Mouse (Mus musculus) layer of hippocampus, adult 6 months (tissue): ENCODE results near the gene Tmem121b. TPM values are rescaled to one million over a fixed set of nuclear protein-coding genes. Genes with fewer than 3 reads are reported as not detected.

ENCODE experiments used
- long read RNA-seq, 2 experiments: library from polyadenylated mRNA; unstranded; transcript quantifications; one replicate each; pipeline ENCODE4 v2.0.0; 2019 to 2020
- polyA plus RNA-seq: library from polyadenylated mRNA; unstranded; fragments of <200 nt; fragmentation: Nextera tagmentation; gene quantifications from 2 replicates; pipeline ENCODE4 v1.2.3, GENCODE M21; 2021

Tmem121b gene
- polyA plus RNA-seq, result 2.6 and 3.3 TPM in 2 replicates
- long read RNA-seq, experiment 1, full-length matches to known transcripts, result 13 of 13 reads
- long read RNA-seq, experiment 1, partial matches to known transcripts, result 0 of 13 reads
- long read RNA-seq, experiment 1, other reads (novel, unspliced or antisense), result 0 of 13 reads
- long read RNA-seq, experiment 2, full-length matches to known transcripts, result 12 of 12 reads
- long read RNA-seq, experiment 2, partial matches to known transcripts, result 0 of 12 reads
- long read RNA-seq, experiment 2, other reads (novel, unspliced or antisense), result 0 of 12 reads

DNA sequence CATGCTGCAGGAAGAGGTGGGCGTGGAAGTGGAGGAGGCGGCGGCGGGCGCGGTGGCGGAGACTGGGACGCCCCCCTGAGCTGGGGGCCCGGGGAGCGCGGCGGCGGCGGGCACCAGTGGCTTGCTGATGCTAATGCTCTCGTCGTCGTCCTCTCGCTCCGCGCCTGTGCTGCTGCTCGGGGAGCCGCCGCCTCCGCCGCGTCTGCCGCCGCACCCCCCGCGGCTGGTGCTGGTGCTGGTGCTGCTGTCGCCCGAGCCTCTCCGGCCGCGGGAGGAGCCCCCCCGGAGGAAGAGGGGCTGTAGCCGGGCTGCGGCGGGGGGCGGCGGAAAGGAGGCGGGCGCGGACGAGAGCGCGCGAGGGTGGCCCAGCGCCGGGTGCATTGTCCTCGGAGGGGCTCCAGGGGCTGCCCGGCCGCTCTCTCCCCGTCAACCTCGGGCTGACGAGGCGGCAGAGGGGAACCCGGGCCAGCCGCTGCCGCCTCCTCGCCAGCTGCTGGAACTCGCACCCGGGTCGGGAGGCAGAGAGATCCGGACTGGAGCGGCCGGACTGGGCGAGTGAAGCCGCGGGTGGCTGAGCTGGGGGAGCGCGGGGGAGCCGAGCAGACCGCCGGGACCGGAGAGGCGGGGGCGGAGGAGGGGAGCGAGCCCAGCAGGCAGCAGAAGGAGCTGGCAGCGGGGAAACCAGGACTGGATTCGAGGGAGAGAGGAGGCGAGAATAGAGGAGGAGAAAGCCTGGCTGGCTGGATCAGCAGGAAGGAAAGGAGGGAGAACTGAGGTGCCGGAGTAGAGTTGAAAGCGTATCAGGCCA, at the start of gene Tmem121b:
Gene Tmem121b (minus strand): TSS at position 434 of the 808 bp plus-strand sequence.

DNA sequence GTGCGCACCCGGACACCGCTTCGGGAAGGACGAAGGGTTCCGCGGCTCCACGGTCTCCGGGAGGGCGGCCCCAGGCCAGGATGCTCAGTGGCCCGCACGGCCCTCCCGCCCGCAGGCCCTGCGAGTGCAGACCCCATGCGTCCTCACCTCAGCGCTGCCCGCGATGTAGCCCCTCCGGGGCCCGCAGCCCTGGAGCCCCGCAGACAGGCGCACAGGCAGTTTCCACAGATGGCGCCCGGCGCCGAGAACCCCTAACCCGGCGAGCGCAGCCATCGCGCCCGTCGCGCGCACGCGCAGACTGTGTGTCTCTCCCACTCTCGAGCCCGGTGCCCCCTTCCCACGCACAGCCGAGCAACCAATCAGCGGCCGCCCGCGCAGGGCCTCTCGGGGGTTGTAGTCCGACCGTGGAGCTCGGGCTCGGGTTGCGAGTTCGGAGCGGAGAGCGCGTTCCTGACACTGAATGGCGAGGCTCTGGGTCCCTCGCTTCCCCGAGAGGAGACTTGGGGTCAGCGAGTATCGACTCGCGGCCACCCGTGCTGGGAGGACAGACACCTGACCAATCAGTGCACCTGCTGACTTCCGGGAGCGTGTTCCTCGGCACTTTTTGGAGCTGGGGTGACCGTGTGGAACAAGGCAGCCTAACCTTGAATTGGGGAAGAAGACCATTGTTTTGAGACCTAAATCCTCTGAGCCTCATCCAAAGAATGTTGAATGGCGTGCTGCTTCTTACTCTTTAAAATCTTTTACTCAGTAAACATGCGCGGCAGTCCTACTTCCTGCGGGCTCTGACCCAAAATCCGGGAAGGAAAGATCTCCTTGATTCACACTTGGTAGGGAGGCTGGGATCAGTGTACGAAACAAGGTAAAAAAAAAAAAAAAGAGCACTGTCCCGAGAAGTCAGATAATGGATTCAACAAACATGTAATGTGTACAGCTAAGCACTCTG, 37.7 kb upstream of the Tmem121b start, which contains the start of gene Hdhd5:
Gene Hdhd5 (minus strand): TSS at position 300 of the 946 bp plus-strand sequence.

DNA sequence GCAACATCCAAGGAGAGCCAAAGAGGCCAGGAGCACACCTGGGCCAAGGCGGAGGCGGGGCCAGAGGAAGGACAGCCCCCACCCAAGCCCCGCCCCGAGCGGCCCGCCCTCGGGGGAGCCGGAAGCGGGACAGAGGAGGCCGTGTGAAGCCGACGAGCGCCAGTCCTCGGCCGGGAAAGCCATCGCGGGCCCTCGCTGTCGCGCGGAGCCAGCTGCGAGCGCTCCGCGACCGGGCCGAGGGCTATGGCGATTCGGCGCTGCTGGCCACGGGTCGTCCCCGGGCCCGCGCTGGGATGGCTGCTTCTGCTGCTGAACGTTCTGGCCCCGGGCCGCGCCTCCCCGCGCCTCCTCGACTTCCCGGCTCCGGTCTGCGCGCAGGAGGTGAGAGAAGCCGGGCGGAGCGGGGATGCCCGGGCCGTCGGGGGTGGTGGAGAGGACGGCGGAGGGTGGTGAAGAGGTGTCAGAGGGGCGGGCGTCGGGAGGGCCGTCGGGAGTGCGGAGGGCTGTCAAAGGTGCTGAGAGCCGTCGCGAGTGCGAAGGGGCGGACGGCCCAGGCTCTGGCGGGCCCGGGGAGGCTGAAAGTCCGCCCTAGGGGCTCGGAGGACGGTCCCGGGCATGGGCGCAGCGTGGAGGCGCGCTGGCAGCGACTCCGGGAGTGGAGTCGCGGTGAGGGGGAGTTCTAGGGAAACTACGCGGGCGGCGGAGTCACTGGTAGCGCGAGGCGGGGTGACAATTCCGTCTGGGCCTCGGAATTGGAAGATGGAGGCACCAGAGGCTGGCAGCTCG, 30.3 kb downstream of the Tmem121b start, which contains the start of gene Il17ra:
Gene Il17ra (plus strand): TSS at position 162 of the 786 bp plus-strand sequence.

Other genes starting within 250 kb of the Tmem121b start
- gene D330020A13Rik, start 199.4 kb downstream of the Tmem121b start, polyA plus RNA-seq, result 0.24 TPM in 1 of 2 replicates, not detected in the other
- 0.31 and 0.39 TPM in 2 replicates for gene B4galnt3, start 199.2 kb downstream of the Tmem121b start, polyA plus RNA-seq
- 15.0 and 16.1 TPM in 2 replicates for gene Kdm5a, start 129.7 kb downstream of the Tmem121b start, polyA plus RNA-seq
- 3.4 TPM in 2 replicates for gene Ccdc77, start 129.4 kb downstream of the Tmem121b start, polyA plus RNA-seq
- 5.0 and 6.0 TPM in 2 replicates for gene Il17ra, start 30.6 kb downstream of the Tmem121b start, polyA plus RNA-seq
- 6.6 and 7.0 TPM in 2 replicates for gene Hdhd5, start 37.5 kb upstream of the Tmem121b start, polyA plus RNA-seq
- gene Cecr2, start 172.6 kb upstream of the Tmem121b start, polyA plus RNA-seq, result 0.69 and 0.92 TPM in 2 replicates